Mouse (Mus musculus) olfactory bulb, adult 2 months (tissue): Measurements from ENCODE around the gene Fam131b.

Source experiments
- CTCF ChIP-seq: fragments of 200-500 bp; IDR thresholded peaks from 2 replicates; pipeline ENCODE4 v1.5.1; 2012; ENCODE audit warnings: low read depth, mild to moderate bottlenecking, low read length, moderate library complexity; ENCODE audit not compliant: insufficient read depth
- POLR2A ChIP-seq: fragments of 200-500 bp; IDR thresholded peaks from 2 replicates; pipeline ENCODE4 v1.6.1; 2012; ENCODE audit warnings: mild to moderate bottlenecking, low read depth, low read length, moderate library complexity; ENCODE audit not compliant: insufficient read depth

GRCm38 (mm10) chr6:42293327-42293726 is 31.1 kb downstream of the Fam131b start:
- TF ChIP-seq POLR2A: no peak
- no peak for TF ChIP-seq CTCF
